Mouse (Mus musculus) hindbrain, embryonic 12.5 days (tissue): ENCODE measurements around the gene Shb. TPM values are rescaled to one million over a fixed set of nuclear protein-coding genes. Genes with fewer than 3 reads are reported as not detected.

Experiments used
- ATAC-seq: fragments of 200-750 bp; cut with Nextera tagmentation; 2 replicates; pipeline ENCODE4 v1.8.0; 2017; ENCODE audit warnings: moderate TSS enrichment; ENCODE audit not compliant: low FRiP score
- H3K27ac ChIP-seq: fragments of 300-500 bp; sonication (generic); 2 replicates; pipeline ENCODE4 v1.5.1; 2016; ENCODE audit warnings: mild to moderate bottlenecking
- H3K27me3 ChIP-seq: fragments of 300-500 bp; sonication (generic); 2 replicates; pipeline ENCODE4 v1.6.1; 2016; ENCODE audit warnings: mild to moderate bottlenecking
- H3K36me3 ChIP-seq: fragments of 300-500 bp; sonication (generic); 2 replicates; pipeline ENCODE4 v1.6.1; 2016; ENCODE audit warnings: mild to moderate bottlenecking
- H3K4me1 ChIP-seq: fragments of 300-500 bp; sonication (generic); 2 replicates; pipeline ENCODE4 v1.6.1; 2016
- H3K4me2 ChIP-seq: fragments of 300-500 bp; sonication (generic); replicated peaks from 2 replicates; pipeline ENCODE4 v1.6.1; 2016; ENCODE audit warnings: mild to moderate bottlenecking
- H3K4me3 ChIP-seq: fragments of 300-500 bp; sonication (generic); 2 replicates; pipeline ENCODE4 v1.5.1; 2016; ENCODE audit warnings: mild to moderate bottlenecking
- H3K9ac ChIP-seq: fragments of 300-500 bp; sonication (generic); 2 replicates; pipeline ENCODE4 v1.6.1; 2016; ENCODE audit warnings: mild to moderate bottlenecking, moderate library complexity
- H3K9me3 ChIP-seq: fragments of 300-500 bp; sonication (generic); replicated peaks from 2 replicates; pipeline ENCODE4 v1.6.1; 2016; ENCODE audit warnings: mild to moderate bottlenecking
- WGBS: fragments of 180-500 bp; shearing (Covaris S2); methylation state at CpG from one replicate; pipeline ENCODE4 v1.1.7; 2016; 5-methylcytosine and 5-hydroxymethylcytosine counted together
- polyA plus RNA-seq: library from polyadenylated mRNA; unstranded; fragments of >200 nt; fragmentation: Nextera tagmentation; extraction: Ambion mirVana; gene quantifications from 2 replicates; pipeline ENCODE4 v1.2.1, GENCODE M21; 2016

Gene Shb
- polyA plus RNA-seq, result 10.0 and 10.1 TPM in 2 replicates

DNA sequence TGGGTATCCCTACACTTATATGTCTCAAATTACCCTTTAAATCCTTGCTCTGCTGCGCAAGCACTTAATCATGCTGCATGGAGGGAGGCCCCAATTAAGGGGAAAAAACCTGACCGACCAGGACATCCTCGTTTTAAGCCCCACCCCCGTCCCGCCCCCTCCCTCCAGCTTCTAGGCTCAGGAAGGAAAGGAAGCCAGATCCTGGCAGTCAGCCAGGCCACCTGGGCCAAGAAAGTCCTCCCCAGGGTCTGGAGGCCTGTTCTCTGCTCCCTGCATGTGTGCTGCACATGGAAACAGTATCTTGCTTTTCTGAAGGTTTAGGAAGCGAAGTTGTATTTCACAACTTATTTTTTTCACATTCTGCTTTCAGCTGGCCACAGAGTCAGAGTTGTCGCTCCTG is at the start of gene Shb:
Gene Shb (minus strand): TSS at position 96 of the 400 bp plus-strand sequence.
- H3K36me3 ChIP-seq, result no peaks in the 10 kb centered on the region
- H3K4me1 ChIP-seq, result peaks cover 33% of the 10 kb centered on the region
- H3K4me2 ChIP-seq, result peak within 1 kb of the TSS; percentile 92
- WGBS, result 15% methylated on average over 7 of the region's 7 CpGs
- H3K27me3 ChIP-seq, result peaks cover 12% of the 10 kb centered on the region
- H3K4me3 ChIP-seq, result peak within 1 kb of the TSS; percentile 73
- no peak within 1 kb of the TSS for H3K9ac ChIP-seq
- no peaks in the 10 kb centered on the region for H3K9me3 ChIP-seq
- ATAC-seq, result no peak
- H3K27ac ChIP-seq, result 0 out of 2 replicates have a peak within 1 kb of the TSS, but pooled peaks have one; percentile 92

DNA sequence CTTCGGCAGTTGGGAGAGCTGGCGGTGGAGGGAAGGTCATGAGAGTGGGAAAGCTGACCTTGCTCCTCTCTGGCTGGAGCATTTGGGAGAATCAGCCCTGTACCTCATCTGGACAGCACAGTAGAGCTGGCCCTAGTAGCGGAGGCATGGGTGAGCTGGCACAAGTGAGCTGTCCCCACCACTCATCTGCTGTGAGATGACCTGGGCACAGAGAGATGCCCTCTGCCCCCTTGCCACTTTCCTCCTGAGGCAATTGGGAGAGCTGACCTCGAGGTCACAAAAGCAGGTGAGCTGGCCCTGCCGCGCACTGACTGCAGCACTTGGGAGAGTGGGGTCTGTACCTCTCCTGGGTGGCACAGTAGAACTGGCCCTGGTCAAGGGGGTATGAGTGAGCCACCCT is 48.8 kb upstream of the Shb start:
- no peak for ATAC-seq
- WGBS, result 86% methylated on average over 6 of the region's 6 CpGs

DNA sequence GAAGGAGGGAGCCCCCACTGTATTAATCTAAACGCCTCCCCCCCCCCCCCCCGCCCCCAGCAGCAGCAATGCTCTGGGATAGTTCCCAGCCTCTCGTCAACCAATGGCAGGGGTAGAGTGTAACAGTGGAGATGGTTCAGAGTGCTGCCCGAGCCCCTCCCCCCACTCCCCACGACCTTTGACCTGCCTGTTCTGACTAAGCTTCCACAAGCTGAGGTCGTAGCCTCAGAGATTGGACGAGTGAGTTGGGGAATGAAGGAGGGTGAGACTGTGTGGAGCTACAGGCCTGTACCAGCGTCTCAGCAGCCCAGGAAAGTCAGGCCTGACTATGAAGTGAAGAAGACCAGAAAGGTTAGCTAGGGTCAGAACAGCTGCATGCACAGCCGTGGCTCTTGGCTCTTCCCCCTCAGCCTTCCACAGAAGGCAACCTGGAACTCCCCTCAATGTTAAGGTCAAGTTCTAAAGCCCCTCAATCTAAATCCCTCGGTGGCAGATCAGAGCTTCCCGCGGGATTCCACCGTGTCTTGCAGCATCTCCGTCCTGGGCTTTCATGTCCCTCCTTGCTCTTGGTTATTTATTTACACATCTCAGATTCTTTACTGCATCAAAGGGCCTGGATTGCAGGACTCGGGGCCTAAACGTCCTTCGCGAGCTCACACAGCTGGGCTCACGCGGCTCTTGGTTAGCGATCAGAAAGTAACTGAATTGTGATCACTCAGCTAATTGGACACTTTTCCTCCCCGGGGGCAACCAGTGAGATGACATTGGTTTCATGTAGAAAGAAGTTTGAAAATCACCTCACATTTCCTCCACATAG is 46.5 kb upstream of the Shb start:
- Histone ChIP-seq H3K9ac (no peak overlapping the region), H3K36me3 (no peaks in the 10 kb centered on the region), H3K4me2 (no peak overlapping the region), H3K4me1 (peaks cover 15% of the 10 kb centered on the region), H3K9me3 (no peaks in the 10 kb centered on the region), H3K27me3 (peaks cover 3% of the 10 kb centered on the region; the same call in 1 of the 2 replicates), H3K4me3 (no peak overlapping the region), H3K27ac (no peak overlapping the region)
- WGBS, result 18% methylated on average over 22 of the region's 22 CpGs
- no peak for ATAC-seq

More for the DNA sequence above, 48.8 kb upstream of the Shb start:
- Histone ChIP-seq H3K4me3 (no peak overlapping the region), H3K4me2 (no peak overlapping the region), H3K4me1 (peaks cover 15% of the 10 kb centered on the region), H3K36me3 (no peaks in the 10 kb centered on the region), H3K27me3 (peaks cover 19% of the 10 kb centered on the region), H3K9ac (no peak overlapping the region), H3K27ac (no peak overlapping the region), H3K9me3 (no peaks in the 10 kb centered on the region)

DNA sequence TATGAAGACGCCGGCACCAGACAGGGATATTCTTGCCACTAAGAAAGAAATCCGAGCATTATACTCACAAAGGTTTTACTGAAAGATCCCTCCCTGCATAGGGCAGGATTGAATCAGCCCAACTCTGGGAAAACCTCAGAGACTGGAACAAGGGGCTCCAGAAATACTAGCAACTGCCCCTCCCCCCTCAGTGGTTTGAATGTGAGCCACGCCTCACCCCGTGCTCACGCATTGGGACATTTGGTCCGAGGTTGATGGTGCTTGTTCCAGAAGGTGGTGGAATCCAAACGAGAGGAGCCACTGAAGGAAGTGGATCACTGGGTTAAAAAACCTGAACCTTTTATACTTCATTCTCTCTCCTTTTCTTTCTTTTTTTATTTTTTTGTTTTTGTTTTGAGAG is 45.4 kb upstream of the Shb start:
- Histone ChIP-seq H3K9me3 (no peaks in the 10 kb centered on the region), H3K4me2 (0 out of 2 replicates have a peak overlapping the region, but pooled peaks have one; percentile 12), H3K9ac (no peak overlapping the region), H3K36me3 (no peaks in the 10 kb centered on the region), H3K4me1 (peaks cover 15% of the 10 kb centered on the region), H3K4me3 (no peak overlapping the region), H3K27ac (no peak overlapping the region), H3K27me3 (peaks cover 3% of the 10 kb centered on the region; the same call in 1 of the 2 replicates)
- WGBS, result 39% methylated on average over 8 of the region's 8 CpGs
- ATAC-seq, result no peak

DNA sequence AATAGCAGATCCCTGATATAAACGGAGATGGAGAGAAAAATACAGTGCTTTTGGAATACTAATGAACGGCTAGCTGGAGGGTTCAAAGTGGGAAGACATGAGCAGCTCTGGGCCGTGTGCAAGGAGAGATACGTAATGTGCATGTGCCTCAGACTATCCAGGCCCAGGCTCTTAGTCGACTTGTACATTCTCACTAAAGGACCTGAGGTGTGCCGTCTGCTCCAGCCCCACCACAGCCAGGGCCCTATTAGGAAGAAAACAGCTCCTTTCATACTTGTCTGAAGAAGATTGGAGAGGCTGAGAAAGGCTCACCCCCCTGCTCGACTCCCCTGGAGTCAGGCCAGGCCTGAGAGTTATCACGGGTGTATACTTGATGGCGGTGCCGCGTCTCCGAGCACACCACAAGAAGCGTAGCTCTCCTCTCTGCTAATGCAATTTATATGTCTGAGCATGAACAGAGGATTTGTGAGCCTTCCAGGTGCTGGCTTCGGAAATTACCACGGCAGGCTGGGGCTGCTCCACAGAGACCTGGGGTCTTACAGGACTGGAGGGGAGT is 42.4 kb upstream of the Shb start:
- no peak for ATAC-seq

DNA sequence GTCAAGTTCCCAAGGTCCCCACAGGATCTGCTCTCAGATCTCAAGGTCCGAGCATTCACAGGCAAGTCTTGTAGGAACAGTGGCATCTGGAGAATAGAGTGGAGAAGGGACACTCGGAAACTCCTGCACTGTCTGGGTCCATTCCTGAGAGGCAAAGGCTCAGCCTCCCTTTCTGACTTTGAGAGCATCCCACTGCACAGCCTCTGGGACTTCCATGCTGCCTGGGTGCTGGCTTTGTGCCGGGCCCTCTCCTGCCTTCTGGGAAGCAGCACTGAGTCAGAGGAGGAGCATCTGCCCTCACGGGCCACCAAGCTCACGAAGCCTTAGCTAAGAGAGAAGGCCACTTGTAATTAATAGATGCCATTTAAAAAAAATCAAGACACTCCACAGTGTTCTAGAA is 37.3 kb upstream of the Shb start:
- Histone ChIP-seq H3K4me2 (no peak overlapping the region), H3K9me3 (no peaks in the 10 kb centered on the region), H3K9ac (no peak overlapping the region), H3K4me3 (no peak overlapping the region), H3K27ac (no peak overlapping the region), H3K4me1 (no peaks in the 10 kb centered on the region), H3K27me3 (no peaks in the 10 kb centered on the region), H3K36me3 (no peaks in the 10 kb centered on the region)
- no peak for ATAC-seq
- 78% methylated on average over 5 of the region's 5 CpGs for WGBS

More for the DNA sequence above, 42.4 kb upstream of the Shb start:
- H3K27me3 ChIP-seq, result no peaks in the 10 kb centered on the region
- no peak overlapping the region for H3K4me3 ChIP-seq
- no peak overlapping the region for H3K4me2 ChIP-seq
- no peaks in the 10 kb centered on the region for H3K9me3 ChIP-seq
- no peak overlapping the region for H3K9ac ChIP-seq
- H3K4me1 ChIP-seq, result peaks cover 15% of the 10 kb centered on the region
- 82% methylated on average over 15 of the region's 15 CpGs for WGBS
- no peak overlapping the region for H3K27ac ChIP-seq
- no peaks in the 10 kb centered on the region for H3K36me3 ChIP-seq

DNA sequence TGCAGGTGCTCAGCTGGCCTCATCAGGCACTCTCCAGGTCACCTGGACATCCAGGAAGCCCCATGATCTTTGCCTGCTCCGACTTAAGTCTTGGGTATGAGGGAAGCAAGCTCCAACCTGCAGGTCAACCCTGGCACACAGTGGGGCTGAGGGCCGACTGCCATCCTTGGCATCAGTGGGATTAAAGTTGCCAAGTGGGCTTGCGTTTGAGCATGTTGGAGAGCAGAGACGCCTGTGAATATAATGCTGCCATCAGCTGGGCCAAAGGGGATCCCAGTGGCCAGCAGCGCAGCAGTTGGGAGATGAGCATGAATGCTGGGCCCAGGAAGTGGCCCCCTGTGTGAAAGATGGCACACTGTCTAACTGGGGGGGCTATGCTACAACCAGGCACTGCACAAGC is 25.9 kb upstream of the Shb start:
- H3K9me3 ChIP-seq, result no peaks in the 10 kb centered on the region
- no peaks in the 10 kb centered on the region for H3K27me3 ChIP-seq
- ATAC-seq, result no peak
- no peaks in the 10 kb centered on the region for H3K36me3 ChIP-seq
- WGBS, result 83% methylated on average over 5 of the region's 5 CpGs
- H3K4me3 ChIP-seq, result no peak overlapping the region
- H3K4me1 ChIP-seq, result no peaks in the 10 kb centered on the region
- H3K27ac ChIP-seq, result no peak overlapping the region
- H3K9ac ChIP-seq, result no peak overlapping the region
- no peak overlapping the region for H3K4me2 ChIP-seq

DNA sequence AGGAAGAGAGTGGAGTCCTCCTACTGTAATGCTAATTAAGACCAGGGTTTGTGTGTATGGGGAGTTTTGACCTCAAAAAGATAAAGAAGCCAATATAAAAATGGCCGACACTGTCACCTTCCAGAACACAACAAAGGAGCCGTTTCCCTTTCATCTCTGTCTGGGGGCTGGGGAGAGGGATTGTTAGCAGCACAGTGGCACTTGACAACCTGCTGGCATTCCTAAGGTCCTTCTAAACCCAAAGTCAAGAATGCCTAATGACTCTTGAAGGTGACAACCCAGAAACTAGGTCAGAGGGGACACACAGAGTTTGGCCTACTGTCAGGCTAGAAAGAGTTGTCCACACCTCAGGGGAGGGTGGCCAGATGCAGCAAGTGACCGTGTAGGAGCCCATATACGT is 20.3 kb upstream of the Shb start:
- no peak overlapping the region for H3K9ac ChIP-seq
- no peak overlapping the region for H3K4me3 ChIP-seq
- H3K9me3 ChIP-seq, result no peaks in the 10 kb centered on the region
- no peak for ATAC-seq
- no peak overlapping the region for H3K27ac ChIP-seq
- H3K36me3 ChIP-seq, result no peaks in the 10 kb centered on the region
- H3K27me3 ChIP-seq, result 0 out of 2 replicates have a peak, but pooled peaks cover 2% of the 10 kb centered on the region
- H3K4me2 ChIP-seq, result no peak overlapping the region
- 48% methylated on average over 4 of the region's 4 CpGs for WGBS
- no peaks in the 10 kb centered on the region for H3K4me1 ChIP-seq

DNA sequence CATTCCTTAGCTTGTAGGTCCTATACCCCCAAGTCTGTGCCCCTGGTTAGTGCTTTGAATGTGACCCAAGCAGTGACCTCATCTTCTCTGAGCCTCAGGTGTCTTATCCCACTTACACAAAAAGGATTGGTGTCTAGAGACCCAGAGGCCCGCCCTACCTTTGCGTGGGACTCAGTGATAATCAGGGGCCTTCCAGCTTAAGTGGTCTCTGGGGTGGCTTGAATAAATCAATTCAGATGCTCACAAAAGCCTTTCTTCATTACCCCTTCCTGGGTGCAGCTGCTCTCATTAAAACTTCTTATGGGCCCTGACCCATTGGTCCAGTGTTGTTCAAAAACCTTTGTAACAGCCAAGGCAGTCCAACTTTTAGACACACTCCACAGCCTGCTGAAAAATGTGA is 18.7 kb upstream of the Shb start:
- Histone ChIP-seq H3K9me3 (no peaks in the 10 kb centered on the region), H3K9ac (no peak overlapping the region), H3K27me3 (0 out of 2 replicates have a peak, but pooled peaks cover 2% of the 10 kb centered on the region), H3K36me3 (no peaks in the 10 kb centered on the region), H3K4me3 (no peak overlapping the region), H3K4me2 (no peak overlapping the region), H3K27ac (no peak overlapping the region), H3K4me1 (no peaks in the 10 kb centered on the region)
- ATAC-seq, result no peak; the same call in 1 of the 2 replicates
- 31% methylated on average over 2 of the region's 2 CpGs for WGBS

DNA sequence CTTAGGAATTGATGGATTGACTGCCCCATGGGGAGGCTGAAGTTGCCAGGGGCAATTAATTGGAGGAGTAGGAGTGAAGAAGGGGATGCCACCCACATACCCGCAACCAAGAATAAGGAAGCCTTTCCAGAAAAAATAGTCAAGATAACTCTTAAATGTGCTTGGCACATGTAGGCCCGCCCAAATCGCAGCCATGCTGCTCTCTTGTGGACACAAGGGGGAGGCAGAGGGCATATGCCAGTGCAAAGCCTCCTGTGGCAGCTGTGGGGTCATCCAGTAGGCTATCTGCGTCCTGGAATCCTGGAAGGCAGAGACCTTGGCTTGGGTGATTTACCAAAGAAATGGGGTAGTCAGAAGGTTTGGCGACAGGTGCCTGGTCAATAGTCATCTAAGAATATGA is 17.2 kb upstream of the Shb start:
- WGBS, result 68% methylated on average over 5 of the region's 5 CpGs
- ATAC-seq, result no peak
- H3K4me1 ChIP-seq, result no peaks in the 10 kb centered on the region
- H3K27me3 ChIP-seq, result 0 out of 2 replicates have a peak, but pooled peaks cover 5% of the 10 kb centered on the region
- H3K27ac ChIP-seq, result no peak overlapping the region
- H3K4me2 ChIP-seq, result no peak overlapping the region
- H3K9me3 ChIP-seq, result no peaks in the 10 kb centered on the region
- no peak overlapping the region for H3K9ac ChIP-seq
- H3K36me3 ChIP-seq, result no peaks in the 10 kb centered on the region
- H3K4me3 ChIP-seq, result no peak overlapping the region

DNA sequence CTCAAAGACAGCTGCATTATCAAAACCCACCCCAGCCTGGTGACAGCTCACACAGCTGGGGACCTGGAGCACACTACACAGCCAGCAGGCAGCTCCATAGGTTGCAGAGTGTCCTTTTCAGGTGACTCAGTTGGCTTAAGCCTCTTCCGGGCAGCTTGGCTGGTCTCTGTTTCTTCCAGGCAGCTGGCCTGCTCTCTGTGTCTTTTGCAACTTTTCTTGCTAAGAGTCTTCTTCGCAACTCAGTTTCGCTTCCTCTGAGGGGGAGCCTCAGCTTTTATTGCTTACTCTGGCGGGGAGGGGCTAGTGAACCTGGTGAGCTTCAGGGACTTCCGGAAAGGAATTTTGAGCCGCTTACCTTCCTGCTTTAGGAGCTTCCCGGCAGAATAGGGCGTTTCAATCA is 13.6 kb upstream of the Shb start:
- Histone ChIP-seq H3K36me3 (no peaks in the 10 kb centered on the region), H3K4me1 (no peaks in the 10 kb centered on the region), H3K9me3 (no peaks in the 10 kb centered on the region), H3K9ac (no peak overlapping the region), H3K27ac (no peak overlapping the region), H3K4me2 (no peak overlapping the region), H3K27me3 (0 out of 2 replicates have a peak, but pooled peaks cover 3% of the 10 kb centered on the region), H3K4me3 (no peak overlapping the region)
- no peak for ATAC-seq
- 67% methylated on average over 8 of the region's 8 CpGs for WGBS

DNA sequence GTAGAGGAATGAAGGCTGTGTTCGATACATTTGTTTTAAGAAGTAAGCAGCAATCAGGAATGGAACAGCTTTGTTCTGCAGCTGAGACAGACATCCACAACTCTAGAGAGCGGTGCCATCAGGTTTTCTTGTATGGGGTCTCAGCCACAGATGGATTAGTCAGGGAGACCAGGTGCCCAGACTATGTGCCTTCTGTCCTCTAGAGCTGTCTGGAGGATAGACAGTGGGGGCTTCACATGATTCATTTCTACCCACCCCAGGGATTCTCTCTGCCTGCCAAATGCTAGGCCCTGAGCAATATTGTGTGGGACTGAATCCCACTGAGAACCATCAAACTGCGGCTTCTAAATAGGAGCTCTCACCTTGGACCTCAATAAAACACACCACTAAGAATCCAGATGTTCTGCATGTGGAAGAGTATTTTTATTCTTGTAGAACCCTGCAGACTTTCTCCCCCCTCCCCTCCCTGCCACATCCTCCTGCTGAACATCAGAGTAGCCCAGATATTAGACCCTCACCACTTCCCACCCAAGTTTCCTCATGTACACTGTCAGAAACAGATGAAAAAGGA is 11.3 kb upstream of the Shb start:
- no peak overlapping the region for H3K4me3 ChIP-seq
- 0 out of 2 replicates have a peak, but pooled peaks cover 3% of the 10 kb centered on the region for H3K27me3 ChIP-seq
- no peak overlapping the region for H3K9ac ChIP-seq
- ATAC-seq, result no peak
- H3K36me3 ChIP-seq, result no peaks in the 10 kb centered on the region
- 83% methylated on average over 3 of the region's 3 CpGs for WGBS
- H3K4me2 ChIP-seq, result no peak overlapping the region
- H3K9me3 ChIP-seq, result no peaks in the 10 kb centered on the region
- no peak overlapping the region for H3K27ac ChIP-seq
- H3K4me1 ChIP-seq, result no peaks in the 10 kb centered on the region
